Mouse (Mus musculus) fibroblast of lung, adult 2 months (primary cell): ENCODE data around the gene Dvl1.
A peak's percentile ranks its signal among the peaks of the same experiment; 100 is the strongest.

Source experiments
- DNase-seq: peaks from one replicate; pipeline ENCODE4 v3.0.0-alpha.2; 2011; ENCODE audit warnings: low read depth

Gene Dvl1

DNA sequence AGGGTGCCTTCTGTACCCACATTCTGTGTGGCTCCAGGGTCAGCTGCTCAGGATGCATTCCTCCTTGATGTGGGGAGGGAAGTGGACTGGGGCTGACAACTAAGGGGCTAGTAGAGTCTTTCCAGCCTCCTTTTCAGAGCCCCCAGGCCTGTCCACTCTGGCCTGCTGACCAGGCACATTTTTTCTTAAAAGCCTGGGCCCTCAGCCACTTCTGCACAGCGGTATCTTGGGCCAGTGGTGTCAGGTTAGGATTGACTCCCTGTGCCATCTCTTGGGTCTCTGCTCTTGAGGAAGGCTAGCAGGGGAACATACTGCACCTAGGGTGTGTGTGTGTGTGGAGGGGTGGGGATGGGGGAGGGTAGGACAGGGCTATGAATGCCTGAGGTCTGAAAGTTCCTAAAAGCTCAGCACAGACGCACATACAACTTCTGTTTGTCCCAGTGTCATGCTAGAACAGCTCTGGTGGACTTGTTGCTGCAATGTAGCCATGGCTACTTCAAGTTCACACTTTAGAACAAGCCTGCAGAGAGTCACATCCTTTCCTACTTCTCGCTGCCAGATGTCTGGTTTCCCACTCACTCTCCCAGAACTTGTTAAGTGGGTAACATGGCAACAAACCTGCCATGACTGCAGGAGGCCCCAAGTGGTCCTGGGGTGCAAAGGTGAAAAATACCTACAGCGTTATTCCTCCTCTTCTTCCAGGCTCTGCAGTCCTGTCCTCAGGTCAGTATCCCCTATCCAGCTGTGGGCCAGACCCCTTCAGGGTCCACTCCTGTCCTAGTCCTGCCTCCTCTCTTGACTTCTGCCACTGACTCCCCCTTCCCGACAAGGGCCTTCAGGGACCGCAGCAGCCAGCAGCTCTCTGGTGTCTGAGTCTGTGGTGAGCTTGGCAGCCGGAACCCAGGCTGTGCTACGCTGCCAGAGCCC, 6.9 kb upstream of the Dvl1 start:
- no peak for DNase-seq

DNA sequence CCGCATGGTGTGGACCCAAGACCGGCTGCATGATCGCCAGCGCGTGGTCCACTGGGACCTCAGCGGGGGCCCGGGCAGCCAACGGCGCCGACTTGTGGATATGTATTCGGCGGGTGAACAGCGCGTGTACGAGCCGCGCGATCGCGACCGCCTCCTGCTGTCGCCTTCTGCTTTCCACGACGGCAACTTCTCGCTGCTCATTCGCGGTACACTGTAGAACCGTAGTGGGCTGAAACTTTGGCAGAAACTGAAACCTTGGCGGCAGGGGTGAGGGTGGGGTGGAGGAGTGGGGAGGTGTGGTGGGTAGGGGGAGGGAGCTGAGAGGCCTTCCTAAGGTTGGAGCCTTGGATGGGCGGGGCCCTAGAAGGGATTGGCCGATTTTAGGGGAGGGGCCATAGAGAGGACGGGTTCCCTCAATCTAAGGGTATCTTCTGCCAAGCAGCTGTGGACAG, 6.2 kb upstream of the Dvl1 start:
- peak; percentile 66 for DNase-seq

DNA sequence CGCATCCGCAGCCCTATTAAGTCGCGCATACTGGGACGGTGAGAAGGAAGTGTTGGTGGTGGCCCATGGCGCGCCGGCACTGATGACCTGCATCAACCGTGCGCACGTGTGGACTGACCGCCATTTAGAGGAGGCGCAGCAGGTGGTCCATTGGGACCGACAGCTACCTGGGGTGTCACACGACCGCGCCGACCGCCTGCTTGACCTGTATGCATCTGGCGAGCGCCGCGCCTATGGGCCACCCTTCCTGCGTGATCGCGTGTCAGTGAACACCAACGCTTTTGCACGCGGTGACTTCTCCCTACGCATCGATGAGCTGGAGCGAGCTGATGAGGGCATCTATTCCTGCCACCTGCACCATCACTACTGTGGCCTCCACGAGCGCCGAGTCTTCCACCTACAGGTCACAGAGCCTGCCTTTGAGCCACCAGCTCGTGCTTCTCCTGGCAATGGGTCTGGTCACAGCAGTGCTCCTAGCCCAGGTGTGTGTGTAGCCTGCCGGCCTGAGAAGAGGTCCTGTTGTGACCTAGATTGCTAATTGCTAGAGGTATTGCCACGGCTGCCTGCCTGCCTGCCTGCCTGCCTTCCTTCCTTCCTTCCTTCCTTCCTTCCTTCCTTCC, 5.4 kb upstream of the Dvl1 start:
- DNase-seq: no peak

DNA sequence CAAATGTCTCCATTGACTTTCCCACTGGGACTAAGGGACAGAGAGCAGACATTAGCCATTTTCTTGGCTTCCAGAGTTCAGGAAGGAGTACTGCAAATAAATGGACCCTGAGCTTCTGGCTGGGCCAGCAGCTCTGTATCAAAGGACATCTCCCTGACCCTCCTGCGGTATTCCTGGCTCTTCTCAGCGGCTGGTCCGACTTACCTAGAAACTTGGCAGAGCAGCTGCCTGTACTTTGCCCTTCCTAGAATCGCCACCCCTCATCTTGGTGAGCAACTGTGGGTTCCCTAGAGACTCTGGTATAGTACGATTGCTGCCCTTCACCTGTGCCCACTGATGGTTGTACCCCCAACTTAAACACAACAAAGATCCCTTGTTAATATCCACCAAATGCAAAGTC, 4.0 kb upstream of the Dvl1 start:
- no peak for DNase-seq

DNA sequence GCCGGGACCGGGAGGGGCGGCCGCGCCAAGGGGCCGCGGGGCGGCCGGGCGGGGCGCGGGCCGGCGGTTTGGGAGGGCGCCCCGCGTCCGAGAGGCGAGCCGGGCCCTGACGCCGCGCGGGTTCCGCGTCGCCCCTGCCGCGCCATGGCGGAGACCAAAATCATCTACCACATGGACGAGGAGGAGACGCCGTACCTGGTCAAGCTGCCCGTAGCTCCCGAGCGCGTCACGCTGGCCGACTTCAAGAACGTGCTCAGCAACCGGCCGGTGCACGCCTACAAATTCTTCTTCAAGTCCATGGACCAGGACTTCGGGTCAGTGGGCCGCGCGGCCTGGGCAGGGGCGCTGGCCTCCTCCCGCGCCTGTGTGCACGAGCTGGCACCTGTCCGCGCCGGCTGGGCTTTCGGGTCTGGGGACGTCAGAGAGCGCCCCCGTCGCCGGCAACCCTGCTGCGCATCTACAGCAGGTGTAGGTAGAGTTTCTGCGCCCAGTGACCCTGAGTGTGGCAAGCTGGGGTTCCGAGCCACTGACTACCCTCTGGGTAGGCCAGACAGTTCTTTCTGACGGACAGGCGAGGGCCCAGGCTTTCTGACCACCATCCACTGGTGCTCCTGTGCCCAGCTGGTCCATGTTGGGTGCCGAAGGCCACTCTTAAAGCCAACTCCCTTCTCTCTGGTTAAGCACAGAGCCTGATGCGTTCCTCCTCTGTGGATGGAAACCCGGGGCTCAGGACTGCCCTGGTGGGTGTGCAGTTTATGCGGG, 570 bp downstream of the Dvl1 start:
- DNase-seq: no peak

DNA sequence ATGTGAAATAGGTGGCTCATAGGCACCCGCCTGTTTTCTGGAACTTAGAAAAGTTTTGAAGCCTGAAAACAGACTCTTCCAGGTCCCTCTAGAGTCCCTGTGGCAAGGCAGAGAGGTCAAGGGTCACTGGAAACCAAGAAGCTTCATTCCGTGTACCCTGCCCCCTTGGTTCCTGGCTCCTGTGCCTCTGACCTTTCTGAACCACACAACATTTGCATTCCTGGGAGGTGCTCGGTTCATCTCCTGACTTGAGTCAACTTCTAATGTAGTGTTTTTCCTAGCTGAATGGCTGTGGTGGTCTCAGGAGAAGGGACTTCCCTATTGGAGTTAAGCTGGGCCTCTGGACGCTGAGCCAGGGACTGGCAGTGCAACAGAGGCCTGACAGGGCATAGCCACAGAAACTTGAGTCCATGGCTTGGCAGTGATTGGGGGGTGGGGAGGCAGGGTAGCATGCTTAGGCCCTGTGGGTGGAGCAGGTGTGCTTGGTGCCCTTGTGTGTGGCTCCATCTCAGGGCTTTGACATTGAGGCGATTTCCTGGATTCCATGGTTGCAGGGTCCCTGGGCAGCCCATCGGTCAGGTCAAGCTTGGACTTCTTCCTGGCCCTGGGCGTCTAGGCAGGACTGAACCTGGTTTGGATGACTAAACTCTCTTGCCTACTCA, 1.4 kb downstream of the Dvl1 start:
- DNase-seq: no peak

DNA sequence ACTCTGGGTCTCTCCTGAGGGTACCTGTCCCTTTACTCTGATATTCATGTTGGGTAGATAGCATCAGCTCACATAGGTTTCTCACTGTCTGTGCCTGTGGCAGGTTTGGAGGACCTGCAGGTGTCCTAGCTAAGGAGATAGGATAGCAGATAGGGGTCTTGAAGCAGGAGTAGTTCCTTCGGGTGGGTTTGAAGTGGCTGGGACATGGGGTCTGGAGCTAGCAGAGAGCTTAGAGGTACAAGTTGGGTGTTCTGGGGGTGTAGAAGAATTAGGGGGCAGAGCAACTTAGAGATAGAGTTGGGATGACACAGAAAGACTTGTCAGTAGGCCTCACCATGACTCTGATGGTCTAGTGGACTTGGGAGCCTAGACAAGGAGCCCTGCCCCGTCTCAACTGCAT, 2.2 kb downstream of the Dvl1 start:
- DNase-seq: no peak

DNA sequence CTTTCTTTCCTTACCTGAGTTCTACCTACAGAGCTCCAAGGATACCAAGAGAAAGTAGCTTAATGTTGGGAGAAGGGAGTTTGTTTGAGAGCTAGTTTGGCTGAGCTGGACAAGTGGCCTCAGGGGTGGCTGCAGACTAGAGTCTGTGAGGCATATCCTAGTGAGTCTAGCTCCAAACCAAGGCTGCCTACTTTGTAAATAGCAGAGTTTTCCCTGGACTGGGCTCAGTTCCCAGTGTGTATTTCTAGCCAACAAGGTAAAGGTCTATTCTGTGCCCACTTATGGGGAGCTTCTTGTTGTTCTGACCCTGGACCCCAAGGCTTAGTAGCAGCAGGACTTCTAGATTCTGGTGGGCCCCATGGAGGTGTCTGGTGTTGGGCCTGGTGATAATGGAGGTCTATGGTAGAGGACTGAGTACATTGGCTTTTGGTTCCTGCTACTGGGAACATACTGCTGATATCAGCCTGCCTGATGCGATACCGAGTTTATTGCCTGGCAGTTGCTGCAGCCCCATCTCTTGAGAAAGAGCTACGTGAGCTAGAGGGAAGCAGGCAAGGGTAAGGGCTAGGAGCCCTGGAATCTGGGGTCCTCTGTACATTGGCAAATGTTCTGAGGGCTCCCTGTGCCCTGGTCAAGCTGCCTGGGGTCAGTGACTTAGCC, 2.7 kb downstream of the Dvl1 start:
- no peak for DNase-seq

DNA sequence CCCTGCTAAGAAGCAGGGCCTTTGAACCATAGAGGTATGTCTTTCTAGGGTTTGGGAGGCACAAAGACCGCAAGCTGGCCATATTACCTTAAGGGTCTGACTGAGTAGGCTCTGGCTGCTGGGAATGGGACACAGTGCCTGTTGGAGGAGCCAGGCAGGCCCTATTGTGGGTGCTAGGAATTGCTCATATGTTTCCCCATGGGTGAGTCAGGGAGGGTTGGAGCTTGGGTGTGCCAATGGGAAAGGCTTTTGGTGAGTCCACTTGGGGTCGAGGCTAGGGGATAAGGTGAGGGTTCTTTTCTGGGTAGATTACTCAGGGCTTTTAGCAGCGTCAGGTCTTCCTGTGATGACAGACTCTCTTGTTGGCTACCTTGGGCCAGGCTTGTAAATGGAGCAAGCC, 4.2 kb downstream of the Dvl1 start:
- DNase-seq: no peak

DNA sequence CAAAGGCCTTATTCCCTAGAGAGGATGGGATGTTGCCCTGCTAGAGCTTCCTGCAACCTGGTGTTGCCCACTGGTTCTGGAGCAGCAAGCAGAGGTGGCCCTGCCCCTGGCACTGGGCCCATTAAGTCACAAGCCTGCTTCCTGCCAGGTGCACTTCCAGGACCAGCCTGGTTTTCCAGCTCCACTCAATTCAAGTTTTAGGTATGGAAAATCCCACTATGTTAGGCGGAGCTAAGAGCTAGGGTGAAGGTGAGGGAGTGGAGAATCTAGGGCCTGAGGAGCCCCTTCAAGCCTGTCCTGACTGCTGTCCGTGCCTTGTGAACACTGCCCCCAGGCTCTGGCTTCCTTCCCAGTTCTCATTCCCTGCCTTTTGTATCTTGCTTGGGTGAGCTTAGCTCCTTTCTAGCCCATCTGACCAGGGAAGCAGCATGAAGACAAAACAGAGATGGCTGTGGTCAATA, 4.8 kb downstream of the Dvl1 start:
- DNase-seq: no peak

DNA sequence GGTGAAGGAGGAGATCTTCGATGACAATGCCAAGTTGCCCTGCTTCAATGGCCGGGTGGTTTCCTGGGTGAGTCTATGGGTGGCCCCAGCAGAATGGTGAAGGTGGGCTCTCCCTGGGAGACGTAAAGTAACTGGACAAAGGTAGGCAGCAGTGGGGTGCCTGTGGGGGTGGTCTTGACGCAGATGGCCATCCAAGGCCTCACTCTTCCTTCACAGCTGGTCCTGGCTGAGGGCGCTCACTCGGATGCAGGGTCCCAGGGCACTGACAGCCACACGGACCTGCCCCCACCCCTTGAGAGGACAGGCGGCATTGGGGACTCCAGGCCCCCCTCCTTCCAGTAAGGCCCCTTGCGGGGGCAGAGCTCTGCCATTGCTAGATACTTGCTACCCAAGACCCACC, 6.2 kb downstream of the Dvl1 start:
- DNase-seq: no peak

DNA sequence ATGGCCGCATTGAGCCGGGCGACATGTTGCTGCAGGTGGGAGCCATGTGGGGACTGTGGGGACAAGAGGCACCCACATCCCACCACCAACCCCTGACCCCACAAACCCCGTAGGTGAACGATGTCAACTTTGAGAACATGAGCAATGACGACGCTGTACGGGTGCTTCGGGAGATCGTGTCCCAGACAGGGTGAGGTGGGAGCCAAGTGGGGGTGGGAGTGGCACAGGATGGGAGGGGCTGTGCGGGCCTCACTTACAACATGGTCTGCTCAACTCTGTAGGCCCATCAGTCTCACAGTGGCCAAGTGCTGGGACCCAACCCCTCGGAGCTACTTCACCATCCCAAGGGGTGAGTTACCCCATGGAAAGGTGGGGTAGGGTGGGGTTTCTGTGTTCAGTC, 7.8 kb downstream of the Dvl1 start:
- no peak for DNase-seq

DNA sequence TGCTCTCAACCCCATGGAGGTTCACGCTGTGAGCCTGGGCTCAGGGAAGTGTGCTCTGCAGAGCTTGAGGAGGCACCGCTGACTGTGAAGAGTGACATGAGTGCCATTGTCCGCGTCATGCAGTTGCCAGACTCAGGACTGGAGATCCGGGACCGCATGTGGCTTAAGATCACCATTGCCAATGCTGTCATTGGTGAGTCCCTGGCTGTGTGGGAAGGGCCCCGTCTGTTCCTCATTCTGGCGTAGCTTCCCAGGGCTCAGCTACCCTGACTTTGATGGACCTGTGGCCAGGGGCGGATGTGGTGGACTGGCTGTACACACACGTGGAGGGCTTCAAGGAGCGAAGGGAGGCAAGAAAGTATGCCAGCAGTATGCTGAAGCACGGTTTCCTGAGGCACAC, 8.9 kb downstream of the Dvl1 start:
- DNase-seq: no peak

DNA sequence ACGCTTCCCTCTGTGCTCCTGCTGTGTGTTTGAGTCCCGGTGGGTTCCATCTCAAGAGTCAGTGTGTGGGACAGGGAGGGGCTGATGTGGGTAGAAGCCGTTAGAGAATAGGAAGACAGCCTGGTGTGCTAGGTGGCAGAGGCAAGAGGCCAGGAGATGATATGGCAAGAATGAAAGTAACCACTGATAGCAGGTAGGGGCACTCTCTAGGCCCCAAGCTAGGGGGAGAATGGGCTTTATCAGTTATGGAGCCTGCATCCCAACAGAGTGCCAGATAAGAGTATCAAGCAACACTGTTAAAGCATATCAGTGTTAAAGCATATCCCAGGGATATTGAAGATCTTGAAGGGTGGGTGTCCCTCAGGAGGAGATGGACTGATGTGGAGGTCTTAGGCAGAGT, 9.7 kb downstream of the Dvl1 start:
- DNase-seq: no peak

DNA sequence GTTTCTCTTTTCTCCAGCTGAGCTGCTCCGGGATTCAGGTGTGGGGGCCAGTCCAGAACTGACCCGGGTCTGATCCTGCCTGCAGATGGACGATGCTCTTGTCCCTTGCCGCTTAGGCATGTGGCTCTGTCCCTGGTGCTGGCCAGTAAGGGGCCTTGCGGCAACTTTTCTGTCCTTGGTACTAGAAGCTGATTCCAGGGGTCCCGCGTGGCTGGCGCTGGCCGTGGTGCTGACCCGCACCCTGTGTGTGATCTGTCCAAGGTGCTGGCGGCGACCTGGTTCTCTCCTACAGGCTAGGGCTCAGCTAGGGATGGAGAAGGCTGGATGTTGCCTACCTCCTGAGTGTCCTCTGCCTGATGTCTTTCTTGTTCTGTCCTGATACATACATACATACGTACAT, 12.1 kb downstream of the Dvl1 start:
- DNase-seq: no peak

DNA sequence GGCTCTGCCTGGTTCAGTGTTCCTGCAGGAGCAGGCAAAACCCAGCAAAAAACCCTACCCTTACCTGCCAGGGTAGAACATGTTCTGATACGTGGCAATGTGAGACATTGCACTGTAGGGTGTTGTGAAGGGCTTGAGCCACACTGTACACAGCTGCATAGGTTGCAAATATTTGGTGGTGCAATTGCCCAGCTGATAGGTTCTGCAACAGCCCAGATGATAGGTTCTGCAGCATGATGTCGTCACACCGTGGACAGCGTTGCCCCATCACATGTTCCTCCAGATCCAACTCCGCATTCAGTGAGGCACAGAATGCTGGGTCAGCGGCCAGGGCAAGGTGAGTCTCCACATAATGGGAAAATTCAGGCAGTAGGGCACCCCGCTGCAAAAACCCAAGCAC, 14.6 kb downstream of the Dvl1 start:
- no peak for DNase-seq

DNA sequence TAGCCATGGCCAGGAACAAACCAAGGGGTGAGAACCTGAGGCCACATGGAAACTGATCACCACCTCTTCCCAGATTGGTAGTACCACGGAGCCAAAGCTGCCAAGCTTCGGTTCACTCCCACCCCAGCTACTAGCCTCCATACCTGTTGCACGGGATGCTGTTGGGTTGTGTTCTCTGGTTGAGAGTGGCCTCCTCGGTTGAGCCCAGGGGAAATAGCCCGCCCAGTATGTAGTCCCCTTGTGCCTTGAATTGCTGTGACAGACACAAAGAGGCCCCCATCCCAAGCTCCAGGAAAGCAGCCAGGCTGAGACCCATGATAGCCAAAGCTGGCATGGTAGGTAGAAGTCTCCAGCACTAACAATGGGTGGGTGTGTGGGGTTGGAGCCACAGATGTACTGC, 15.8 kb downstream of the Dvl1 start, which contains the start of gene Tas1r3:
Tas1r3 (minus strand) TSS at position 362 of the 400 bp plus-strand sequence.
- DNase-seq: no peak

DNA sequence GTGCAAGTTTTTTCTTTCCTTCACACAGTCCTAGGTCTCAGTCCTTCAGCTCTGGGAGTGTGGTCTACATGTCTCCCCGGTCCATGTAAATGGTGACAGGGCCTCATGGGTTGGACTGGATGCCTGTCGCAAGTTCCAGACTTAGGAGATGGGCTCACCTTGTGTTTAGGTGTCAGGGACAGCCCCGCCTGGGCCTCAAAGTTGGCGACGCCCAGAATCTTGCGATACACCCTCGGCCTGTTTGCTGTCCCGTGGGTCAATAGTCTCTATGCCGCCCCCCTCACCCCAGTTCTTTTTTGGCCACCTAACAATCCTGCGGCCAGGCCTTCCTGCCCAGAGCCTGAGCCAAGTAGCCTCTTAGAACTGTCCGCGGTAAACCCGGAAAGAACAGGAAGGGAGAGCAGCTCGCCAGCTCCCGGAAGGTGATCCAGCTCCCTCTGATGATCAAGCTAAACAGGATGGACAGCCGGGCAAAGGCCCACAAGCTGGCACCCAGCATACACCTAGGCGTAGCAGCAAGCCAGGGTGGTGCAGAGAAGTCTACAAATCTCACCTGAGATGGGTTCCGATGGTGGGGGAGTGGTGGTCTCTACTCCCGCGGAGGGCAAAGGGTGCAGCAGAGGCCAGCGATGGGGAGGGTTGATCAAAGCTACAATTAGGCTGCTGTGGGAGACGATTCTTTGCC, 21.6 kb downstream of the Dvl1 start:
- DNase-seq: no peak

DNA sequence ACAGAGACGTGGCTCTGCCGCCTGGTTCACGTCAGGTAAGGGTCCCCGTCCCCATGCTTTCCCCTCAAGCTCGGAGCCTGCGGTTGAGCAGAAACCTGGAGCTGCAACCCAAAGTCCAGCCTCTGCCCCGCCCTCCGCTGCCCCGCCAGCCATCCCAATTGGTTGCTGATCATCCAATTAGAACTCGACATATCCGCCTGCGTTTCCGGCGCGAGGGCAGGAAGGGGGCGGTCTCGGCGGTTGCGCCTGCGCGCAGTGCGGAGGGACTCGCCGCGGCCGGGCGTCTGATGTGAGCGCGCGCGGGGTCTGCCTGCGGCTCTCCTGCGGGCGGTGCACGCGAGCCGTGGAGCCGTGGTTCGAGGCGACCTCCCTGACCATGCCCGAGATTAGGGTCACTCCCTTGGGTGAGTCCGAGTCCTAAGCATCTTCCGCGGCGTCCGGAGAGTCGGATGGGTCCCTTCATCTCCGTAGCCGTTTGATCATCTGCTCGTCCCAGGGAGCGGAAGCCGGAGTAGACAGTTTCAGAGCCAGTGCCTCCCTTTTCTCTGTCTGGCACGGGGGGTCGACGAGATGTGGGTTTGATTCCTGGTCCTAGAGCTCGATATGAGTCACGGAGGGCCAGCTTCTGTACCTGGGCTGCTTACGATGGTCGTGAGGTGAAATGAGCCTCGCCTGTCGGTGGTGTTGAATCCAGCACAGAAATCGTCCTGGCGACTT, 22.3 kb downstream of the Dvl1 start, which contains the start of the genes Cptp and Ints11:
Cptp (minus strand) TSS at position 124 of the 717 bp plus-strand sequence.
Ints11 (plus strand) TSS at position 230 of the 717 bp plus-strand sequence.
- DNase-seq: peak; percentile 82

DNA sequence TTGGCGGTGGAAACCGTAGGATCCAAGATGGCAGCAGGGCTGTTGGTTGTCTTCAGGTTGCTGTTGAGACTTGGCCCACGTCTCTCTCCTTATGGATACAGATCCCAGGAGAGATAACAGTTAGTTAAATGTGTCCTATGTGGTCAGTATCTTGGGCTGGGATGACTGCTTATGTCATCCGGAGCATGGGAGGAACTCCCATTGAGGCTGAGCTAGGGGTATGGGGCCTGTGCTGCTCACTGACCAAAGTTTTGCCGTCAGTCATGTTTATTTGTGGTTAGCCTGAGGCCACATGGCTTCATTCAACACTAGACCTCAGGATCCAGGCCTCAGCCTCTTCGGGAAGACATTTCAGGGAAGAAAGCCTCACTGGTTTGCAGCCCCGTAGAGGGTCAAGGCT, 24.2 kb downstream of the Dvl1 start:
- DNase-seq: no peak
